Mouse (Mus musculus) thymus, adult 18-20 months (tissue): ENCODE results near the gene Lnx1.

Source experiments
- DNase-seq, 2 experiments: peaks; one replicate each; pipeline ENCODE4 v3.0.0; 2022; ENCODE audit warnings: mixed read lengths in 2 of 2

The Lnx1 gene

DNA sequence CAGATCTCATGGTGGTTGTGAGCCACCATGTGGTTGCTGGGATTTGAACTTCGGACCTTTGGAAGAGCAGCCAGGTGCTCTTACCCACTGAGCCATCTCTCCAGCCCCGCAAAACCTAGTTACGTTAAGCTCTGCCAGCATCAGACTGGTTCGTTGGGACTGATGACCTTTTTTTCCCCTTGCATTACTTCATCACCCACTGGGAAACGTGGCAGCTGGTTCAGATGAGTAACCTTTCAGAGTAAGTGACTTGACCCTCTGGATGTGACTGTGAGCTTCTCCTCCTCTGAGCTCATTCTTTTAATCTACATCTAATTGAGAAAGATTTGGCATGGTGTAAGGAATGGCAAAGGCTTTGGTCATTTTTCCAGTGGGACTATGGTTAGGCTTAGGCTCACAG lies 102.7 kb downstream of the Lnx1 start:
- no peak for DNase-seq

GRCm38 (mm10) chr5:74593147-74593546 lies 109.6 kb downstream of the Lnx1 start:
- no peak for DNase-seq

- no peak for DNase-seq
These were observed 111.3 kb downstream of the Lnx1 start for GRCm38 (mm10) chr5:74591413-74591812.

GRCm38 (mm10) chr5:74589133-74589532 lies 113.6 kb downstream of the Lnx1 start:
- DNase-seq = no peak

GRCm38 (mm10) chr5:74571767-74572166 lies 130.9 kb downstream of the Lnx1 start:
- no peak for DNase-seq

DNA sequence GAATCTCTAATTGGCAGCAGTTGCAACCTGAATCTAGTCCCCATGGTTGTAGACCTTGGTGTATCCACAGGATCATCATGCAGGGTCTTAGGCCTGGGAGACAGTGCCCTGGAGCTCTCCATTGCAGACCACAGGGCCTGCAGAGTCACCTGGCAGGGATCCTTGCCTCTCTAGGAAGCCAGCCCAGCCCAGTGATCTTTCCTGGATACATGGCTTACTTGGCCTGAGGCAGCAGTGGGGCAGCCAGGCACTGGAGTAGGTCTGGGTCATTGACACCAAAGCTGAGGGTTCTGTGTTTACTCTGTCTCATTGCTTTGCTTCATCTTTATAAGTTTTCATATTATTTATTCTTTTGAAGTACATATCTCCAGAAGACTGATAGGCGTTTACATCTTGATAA lies 141.6 kb downstream of the Lnx1 start:
- DNase-seq = no peak

DNA sequence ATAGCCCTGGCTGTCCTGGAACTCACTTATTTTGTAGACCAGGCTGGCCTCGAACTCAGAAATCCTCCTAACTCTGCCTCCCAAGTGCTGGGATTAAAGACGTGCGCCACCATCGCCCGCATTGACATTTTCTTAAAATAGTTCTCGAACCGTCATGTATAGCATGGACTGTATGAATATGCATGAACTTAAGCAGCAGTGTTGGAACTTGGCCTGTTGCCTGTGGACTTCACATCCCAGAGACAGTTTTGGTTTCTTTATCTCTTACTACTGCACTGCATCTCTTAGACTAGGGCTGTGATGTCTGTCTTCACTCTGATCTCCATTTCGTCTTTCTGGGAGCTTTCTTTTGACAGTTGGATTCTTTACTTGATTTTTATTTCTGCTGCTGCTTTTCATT lies 153.1 kb downstream of the Lnx1 start:
- no peak for DNase-seq

GRCm38 (mm10) chr5:74545606-74546005 lies 157.1 kb downstream of the Lnx1 start:
- DNase-seq = no peak
